Mouse (Mus musculus) heart, adult 10 weeks (tissue): ENCODE results near the gene Dbp. TPM values are rescaled to one million over a fixed set of nuclear protein-coding genes. Genes with fewer than 3 reads are reported as not detected.

Experiments used
- polyA plus RNA-seq: library from polyadenylated mRNA; stranded (reverse); fragments of 350-450 nt; fragmentation: Illumina TruSeq; extraction: RNeasy Lipid Tissue Mini Kit (QIAGEN cat#74804); gene quantifications from one replicate; pipeline ENCODE4 v1.2.3, GENCODE M21; 2014; ENCODE audit warnings: low read depth, low replicate concordance

Gene Dbp
- 17.7 TPM for polyA plus RNA-seq

GRCm38 (mm10) chr7:45704730-45705442 lies at the start of gene Dbp:
Dbp (plus strand) TSS chr7:45705088.

DNA sequence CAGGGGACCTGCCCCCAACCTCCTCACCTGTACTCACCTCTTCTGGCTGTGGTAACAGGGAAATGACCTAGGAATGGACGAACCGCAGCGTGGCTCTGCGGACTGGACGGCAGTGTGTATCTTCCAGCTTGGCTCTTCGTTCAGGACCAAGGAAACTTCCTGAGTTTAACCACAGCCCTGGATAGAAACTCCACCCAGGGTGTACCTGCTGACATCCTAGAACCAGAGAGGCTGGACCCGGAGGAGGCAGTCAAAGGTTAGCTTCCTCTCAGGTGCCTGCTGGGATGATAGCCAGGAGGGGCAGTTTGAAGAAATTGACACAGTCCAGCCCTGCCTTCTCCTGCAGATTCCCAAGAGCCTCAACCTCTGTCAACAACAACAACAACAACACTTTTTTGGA lies 38.7 kb upstream of the Dbp start, which contains the start of gene Fut2:
TSS of gene Fut2 (minus strand) at position 234 of the 400 bp plus-strand sequence.

GRCm38 (mm10) chr7:45683396-45684050 lies 21.4 kb upstream of the Dbp start, which contains the start of gene Ntn5:
Ntn5 (plus strand) TSS chr7:45684022.

DNA sequence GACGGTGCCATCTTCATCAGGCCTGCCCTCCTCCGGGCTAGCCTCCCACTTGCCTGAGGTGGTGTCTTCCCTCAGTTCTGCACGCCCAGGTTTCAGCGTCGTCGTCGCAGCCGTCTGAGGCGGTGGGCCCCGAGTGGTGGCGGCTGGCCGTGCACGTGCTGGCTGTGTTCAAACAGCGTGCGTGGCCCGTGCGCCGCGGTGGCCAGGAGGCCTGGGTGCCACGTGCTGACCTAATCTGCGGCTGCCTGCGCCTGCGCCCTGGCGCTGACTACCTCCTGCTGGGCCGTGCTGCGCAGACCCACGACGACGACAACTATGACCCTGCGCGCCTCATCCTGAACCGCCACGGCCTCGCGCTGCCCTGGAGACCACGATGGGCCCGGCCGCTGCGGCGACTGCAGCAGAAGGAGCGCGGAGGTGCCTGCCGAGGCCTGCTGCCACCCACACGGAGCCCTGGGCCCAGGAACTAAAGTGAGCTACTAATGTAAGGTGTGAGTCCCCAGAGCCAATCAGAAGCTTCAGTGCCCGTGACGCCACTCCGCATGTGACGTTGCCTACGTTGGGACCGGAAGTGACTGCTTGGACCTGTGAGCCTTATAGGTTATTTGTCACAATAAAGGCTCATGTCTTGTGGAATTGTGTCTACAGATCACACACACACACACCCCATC lies 10.8 kb upstream of the Dbp start, which contains the start of gene Sec1:
TSS of gene Sec1 (minus strand) at position 482 of the 671 bp plus-strand sequence.

GRCm38 (mm10) chr7:45699523-45700141 lies 5.3 kb upstream of the Dbp start, which contains the start of gene Car11:
Car11 (plus strand) TSS chr7:45699843.

GRCm38 (mm10) chr7:45715090-45715708 lies 10.3 kb downstream of the Dbp start, which contains the start of gene Rpl18:
Rpl18 (plus strand) TSS chr7:45715457.

GRCm38 (mm10) chr7:45717918-45718297 lies 13.0 kb downstream of the Dbp start, which contains the start of gene Sphk2:
Sphk2 (minus strand) TSS chr7:45718002.

DNA sequence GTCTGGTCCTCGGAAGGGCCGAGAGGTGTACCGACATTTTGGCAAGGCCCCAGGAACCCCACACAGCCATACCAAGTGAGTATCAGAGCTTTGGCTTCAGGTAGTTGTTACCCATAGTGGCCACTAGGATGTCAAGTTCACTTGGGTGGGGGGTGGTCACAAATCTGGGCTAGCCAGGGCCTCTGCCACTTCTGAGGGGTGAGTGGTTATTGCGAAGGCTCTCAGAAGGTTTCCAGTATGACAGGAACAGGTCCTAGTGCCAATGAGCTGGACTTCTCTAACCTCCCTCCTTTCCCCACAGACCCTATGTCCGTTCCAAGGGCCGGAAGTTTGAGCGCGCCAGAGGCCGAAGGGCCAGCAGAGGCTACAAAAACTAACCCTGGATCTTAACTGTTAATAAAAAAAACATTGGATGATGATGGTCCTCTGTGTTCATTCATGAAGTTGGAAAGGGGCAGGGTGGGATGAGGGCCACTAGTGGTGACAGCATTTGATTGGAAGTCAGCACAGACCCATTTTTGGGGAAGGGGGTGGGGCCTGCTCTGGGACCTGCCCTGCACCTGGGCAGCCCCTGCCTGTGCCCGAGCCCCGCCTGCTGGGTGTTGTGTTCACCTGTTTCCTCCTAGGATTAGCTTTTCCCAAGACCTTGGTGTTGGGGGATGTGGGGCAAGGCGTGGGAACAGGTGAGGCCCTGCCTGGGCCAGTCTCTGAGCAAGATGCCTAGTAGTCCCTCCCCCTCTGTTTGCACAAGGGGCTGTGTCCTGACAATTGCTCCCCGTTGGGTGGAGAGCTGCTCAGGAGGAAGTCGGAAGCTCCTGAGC lies 15.7 kb downstream of the Dbp start, which contains the start of gene Fam83e:
TSS of gene Fam83e (plus strand) at position 800 of the 821 bp plus-strand sequence.

GRCm38 (mm10) chr7:45725713-45726112 lies 20.8 kb downstream of the Dbp start, which contains the start of gene Spaca4:
Spaca4 (minus strand) TSS chr7:45725813.

Other genes with a start within 250 kb of the Dbp start
- 688 TPM for gene Ftl1, start 245.2 kb upstream of the Dbp start, polyA plus RNA-seq
- 36.8 TPM for gene Bax, start 238.2 kb upstream of the Dbp start, polyA plus RNA-seq
- gene Tulp2, start 223.2 kb upstream of the Dbp start, polyA plus RNA-seq, result not detected
- 1.7 TPM for gene Gm45808, start 218.3 kb upstream of the Dbp start, polyA plus RNA-seq
- gene Dhdh, start 216.3 kb upstream of the Dbp start, polyA plus RNA-seq, result 13.6 TPM
- gene Nucb1, start 194.7 kb upstream of the Dbp start, polyA plus RNA-seq, result 147 TPM
- 41.3 TPM for gene Ppp1r15a, start 178.8 kb upstream of the Dbp start, polyA plus RNA-seq
- 3.6 TPM for gene Plekha4, start 178.8 kb upstream of the Dbp start, polyA plus RNA-seq
- not detected for gene Hsd17b14, start 150.2 kb upstream of the Dbp start, polyA plus RNA-seq
- 137 TPM for gene Bcat2, start 134.9 kb upstream of the Dbp start, polyA plus RNA-seq
- gene Fgf21, start 89.6 kb upstream of the Dbp start, polyA plus RNA-seq, result not detected
- not detected for gene Fut1, start 87.8 kb upstream of the Dbp start, polyA plus RNA-seq
- 0.31 TPM for gene Izumo1, start 83.3 kb upstream of the Dbp start, polyA plus RNA-seq
- gene Rasip1, start 77.6 kb upstream of the Dbp start, polyA plus RNA-seq, result 16.5 TPM
- gene Mamstr, start 65.1 kb upstream of the Dbp start, polyA plus RNA-seq, result 5.1 TPM
- gene Fut2, start 38.7 kb upstream of the Dbp start, polyA plus RNA-seq, result 1.1 TPM
- not detected for gene Ntn5, start 21.1 kb upstream of the Dbp start, polyA plus RNA-seq
- gene Sec1, start 10.7 kb upstream of the Dbp start, polyA plus RNA-seq, result 0.47 TPM
- gene Car11, start 5.2 kb upstream of the Dbp start, polyA plus RNA-seq, result 8.2 TPM
- gene Rpl18, start 10.4 kb downstream of the Dbp start, polyA plus RNA-seq, result 502 TPM
- gene Sphk2, start 12.9 kb downstream of the Dbp start, polyA plus RNA-seq, result 19.3 TPM
- gene Fam83e, start 16.1 kb downstream of the Dbp start, polyA plus RNA-seq, result not detected
- not detected for gene Spaca4, start 20.7 kb downstream of the Dbp start, polyA plus RNA-seq
- not detected for gene Lmtk3, start 78.7 kb downstream of the Dbp start, polyA plus RNA-seq
- gene Sult2b1, start 79.6 kb downstream of the Dbp start, polyA plus RNA-seq, result not detected
- gene Cyth2, start 109.5 kb downstream of the Dbp start, polyA plus RNA-seq, result 56.6 TPM
- gene Kcnj14, start 119.7 kb downstream of the Dbp start, polyA plus RNA-seq, result 0.47 TPM
- gene Grwd1, start 125.9 kb downstream of the Dbp start, polyA plus RNA-seq, result 13.0 TPM
- 146 TPM for gene Kdelr1, start 167.7 kb downstream of the Dbp start, polyA plus RNA-seq
- 0.42 TPM for gene Grin2d, start 173.3 kb downstream of the Dbp start, polyA plus RNA-seq
- not detected for gene Syngr4, start 191.6 kb downstream of the Dbp start, polyA plus RNA-seq
- gene Tmem143, start 191.9 kb downstream of the Dbp start, polyA plus RNA-seq, result 106 TPM
- gene Emp3, start 216.3 kb downstream of the Dbp start, polyA plus RNA-seq, result 34.2 TPM
- gene Ccdc114, start 219.0 kb downstream of the Dbp start, polyA plus RNA-seq, result 2.2 TPM